Mouse (Mus musculus) lung, adult 2 months (tissue): ENCODE results near the gene Xntrpc. TPM values are rescaled to one million over a fixed set of nuclear protein-coding genes. Genes with fewer than 3 reads are reported as not detected.
A peak's percentile ranks its signal among the peaks of the same experiment; 100 is the strongest.
"Not testable (repeated sequence)": the region's sequence is repeated elsewhere in the genome, so short reads cannot be mapped to it uniquely, and the experiment has no call there.

Experiments used
- DNase-seq: peaks from one replicate; pipeline ENCODE4 v3.0.0; 2022
- H3K4me1 ChIP-seq: fragments of 200-500 bp; 2 replicates; pipeline ENCODE4 v1.6.1; 2011; ENCODE audit warnings: low read length; ENCODE audit not compliant: control insufficient read depth, insufficient read depth
- H3K4me3 ChIP-seq: fragments of 200-500 bp; replicated peaks from 2 replicates; pipeline ENCODE3; 2011; ENCODE audit warnings: low read depth, mild to moderate bottlenecking, control low read depth, low read length; ENCODE audit errors: extremely low read depth
- CTCF ChIP-seq: fragments of 200-500 bp; IDR thresholded peaks from 2 replicates; pipeline ENCODE4 v1.5.1; 2011; ENCODE audit warnings: mild to moderate bottlenecking, low read length, control low read depth; ENCODE audit not compliant: insufficient read depth
- POLR2A ChIP-seq: fragments of 200-500 bp; IDR thresholded peaks from 2 replicates; pipeline ENCODE4 v1.6.1; 2011; ENCODE audit warnings: low read depth, mild to moderate bottlenecking, control low read depth, low read length, borderline replicate concordance; ENCODE audit errors: extremely low read depth
- WGBS: fragments of 180-500 bp; shearing (Covaris S2); methylation state at CpG from one replicate; pipeline ENCODE4 v1.1.7; 2018; 5-methylcytosine and 5-hydroxymethylcytosine counted together
- polyA plus RNA-seq: library from polyadenylated mRNA; depleted of rRNA; stranded (reverse); fragments of >200 nt; gene quantifications from 2 replicates; pipeline ENCODE4 v1.2.3, GENCODE M21; 2012

The Xntrpc gene
- polyA plus RNA-seq, 1 experiment, result 3.0 TPM

GRCm38 (mm10) chr7:102034904-102035303 lies 30.6 kb upstream of the Xntrpc start:
- DNase-seq, result no peak
- H3K4me3 ChIP-seq, result no peak overlapping the region
- WGBS, result 87% methylated on average over 1 of the region's 1 CpGs
- H3K4me1 ChIP-seq, result no peaks in the 10 kb centered on the region
- TF ChIP-seq CTCF, result no peak
- no peak for TF ChIP-seq POLR2A

- no peak for TF ChIP-seq CTCF
- TF ChIP-seq POLR2A, result no peak
- no peak for DNase-seq
- 65% methylated on average over 2 of the region's 2 CpGs for WGBS
These were observed 30.0 kb upstream of the Xntrpc start for GRCm38 (mm10) chr7:102035534-102035933.

GRCm38 (mm10) chr7:102037318-102037717 lies 28.2 kb upstream of the Xntrpc start:
- no peak for DNase-seq
- 90% methylated on average over 3 of the region's 3 CpGs for WGBS
- TF ChIP-seq POLR2A (no peak), CTCF (no peak)
- Histone ChIP-seq H3K4me3 (no peak overlapping the region), H3K4me1 (no peaks in the 10 kb centered on the region)

More at GRCm38 (mm10) chr7:102035534-102035933, 30.0 kb upstream of the Xntrpc start:
- H3K4me3 ChIP-seq, result no peak overlapping the region
- no peaks in the 10 kb centered on the region for H3K4me1 ChIP-seq

GRCm38 (mm10) chr7:102042314-102042713 lies 23.2 kb upstream of the Xntrpc start:
- TF ChIP-seq CTCF (no peak), POLR2A (no peak)
- Histone ChIP-seq H3K4me1 (no peaks in the 10 kb centered on the region; the same call in 1 of the 2 replicates), H3K4me3 (no peak overlapping the region)
- 52% methylated on average over 2 of the region's 2 CpGs for WGBS
- DNase-seq, result no peak

GRCm38 (mm10) chr7:102048524-102048923 lies 17.0 kb upstream of the Xntrpc start:
- H3K4me1 ChIP-seq, H3K4me3 ChIP-seq, DNase-seq: not testable (repeated sequence)

GRCm38 (mm10) chr7:102061353-102061752 lies 4.2 kb upstream of the Xntrpc start:
- WGBS, result 85% methylated on average over 3 of the region's 3 CpGs
- H3K4me1 ChIP-seq, result peaks cover 8% of the 10 kb centered on the region
- DNase-seq, result no peak
- H3K4me3 ChIP-seq, result no peak overlapping the region
- TF ChIP-seq POLR2A, result no peak
- TF ChIP-seq CTCF, result no peak

- 79% methylated on average over 1 of the region's 1 CpGs for WGBS
- H3K4me3 ChIP-seq, result no peak overlapping the region
- TF ChIP-seq POLR2A (no peak), CTCF (no peak)
- DNase-seq, result no peak
- peaks cover 8% of the 10 kb centered on the region for H3K4me1 ChIP-seq
These were observed 3.3 kb upstream of the Xntrpc start for GRCm38 (mm10) chr7:102062203-102062602.

- H3K4me3 ChIP-seq, result no peak overlapping the region
- 61% methylated on average over 9 of the region's 9 CpGs for WGBS
- H3K4me1 ChIP-seq, result peaks cover 8% of the 10 kb centered on the region
- DNase-seq, result no peak
- TF ChIP-seq POLR2A (no peak), CTCF (no peak)
These were observed 1.6 kb upstream of the Xntrpc start for GRCm38 (mm10) chr7:102063891-102064290.

GRCm38 (mm10) chr7:102064655-102065045 lies 863 bp upstream of the Xntrpc start:
- DNase-seq, result peak; percentile 8
- H3K4me3 ChIP-seq, result peak overlapping the region; percentile 97
- TF ChIP-seq POLR2A (no peak), CTCF (no peak)
- WGBS, result under 1% methylated on average over 9 of the region's 9 CpGs
- peaks cover 8% of the 10 kb centered on the region for H3K4me1 ChIP-seq

GRCm38 (mm10) chr7:102066363-102066762 lies 850 bp downstream of the Xntrpc start:
- TF ChIP-seq CTCF (no peak), POLR2A (no peak)
- 56% methylated on average over 6 of the region's 6 CpGs for WGBS
- no peak for DNase-seq
- H3K4me1 ChIP-seq, result peaks cover 8% of the 10 kb centered on the region
- H3K4me3 ChIP-seq, result no peak overlapping the region
